Mouse (Mus musculus) testis, postnatal 14 days (tissue): Measurements from ENCODE around the gene Muc3.
"Not testable (repeated sequence)": the region's sequence is repeated elsewhere in the genome, so short reads cannot be mapped to it uniquely, and the experiment has no call there.

Source experiments
- DNase-seq: peaks from one replicate; pipeline ENCODE4 v3.0.0; 2021; ENCODE audit warnings: low spot score

The Muc3 gene

GRCm38 (mm10) chr5:137121280-137121679 is 27.8 kb downstream of the Muc3 start:
- DNase-seq: no peak

- DNase-seq: no peak
Measured at GRCm38 (mm10) chr5:137118878-137119277, 30.2 kb downstream of the Muc3 start.

DNA sequence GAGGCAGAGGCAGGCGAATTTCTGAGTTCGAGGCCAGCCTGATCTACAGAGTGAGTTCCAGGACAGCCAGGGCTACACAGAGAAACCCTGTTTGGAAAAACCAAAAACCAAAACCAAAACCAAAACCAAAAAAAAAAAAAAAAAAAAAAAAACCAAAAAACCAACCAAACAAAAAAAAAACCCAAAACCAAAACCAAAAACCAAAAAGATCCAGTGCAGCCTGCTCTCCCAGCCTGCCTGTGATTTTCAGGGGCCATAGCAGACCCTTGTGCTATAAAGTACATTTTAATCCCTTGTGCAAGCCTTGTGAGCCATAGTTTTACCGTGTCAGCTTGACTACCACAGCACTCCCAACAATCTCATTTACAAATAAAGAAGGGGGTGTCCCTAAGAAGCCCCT is 31.1 kb downstream of the Muc3 start:
- DNase-seq: not testable (repeated sequence)

DNA sequence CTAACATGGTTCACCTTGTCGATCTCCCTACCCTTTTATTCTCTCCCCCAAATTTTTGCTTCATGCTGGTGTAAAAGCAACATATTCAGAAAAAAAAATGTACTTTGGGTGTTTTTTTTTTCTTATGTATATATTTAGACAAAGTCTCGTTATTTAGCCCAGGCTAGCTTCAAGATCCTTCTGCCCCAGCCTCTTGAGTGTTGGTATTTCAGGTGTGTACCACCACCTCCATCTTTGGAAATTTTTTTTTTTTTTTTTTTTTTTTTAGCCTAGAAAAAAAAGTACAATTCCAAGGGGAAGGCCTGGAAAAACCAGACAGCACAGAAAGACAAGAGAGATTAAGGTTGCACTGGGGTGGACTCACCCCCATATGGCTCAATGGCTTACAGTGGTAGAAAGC is 32.1 kb downstream of the Muc3 start:
- no peak for DNase-seq

GRCm38 (mm10) chr5:137115866-137116847 is 33.0 kb downstream of the Muc3 start, which contains the start of gene Trim56:
Trim56 (minus strand) TSS chr5:137116209.
- DNase-seq: peak; percentile 48

- DNase-seq: no peak
Measured at GRCm38 (mm10) chr5:137114891-137115561, 34.1 kb downstream of the Muc3 start.

DNA sequence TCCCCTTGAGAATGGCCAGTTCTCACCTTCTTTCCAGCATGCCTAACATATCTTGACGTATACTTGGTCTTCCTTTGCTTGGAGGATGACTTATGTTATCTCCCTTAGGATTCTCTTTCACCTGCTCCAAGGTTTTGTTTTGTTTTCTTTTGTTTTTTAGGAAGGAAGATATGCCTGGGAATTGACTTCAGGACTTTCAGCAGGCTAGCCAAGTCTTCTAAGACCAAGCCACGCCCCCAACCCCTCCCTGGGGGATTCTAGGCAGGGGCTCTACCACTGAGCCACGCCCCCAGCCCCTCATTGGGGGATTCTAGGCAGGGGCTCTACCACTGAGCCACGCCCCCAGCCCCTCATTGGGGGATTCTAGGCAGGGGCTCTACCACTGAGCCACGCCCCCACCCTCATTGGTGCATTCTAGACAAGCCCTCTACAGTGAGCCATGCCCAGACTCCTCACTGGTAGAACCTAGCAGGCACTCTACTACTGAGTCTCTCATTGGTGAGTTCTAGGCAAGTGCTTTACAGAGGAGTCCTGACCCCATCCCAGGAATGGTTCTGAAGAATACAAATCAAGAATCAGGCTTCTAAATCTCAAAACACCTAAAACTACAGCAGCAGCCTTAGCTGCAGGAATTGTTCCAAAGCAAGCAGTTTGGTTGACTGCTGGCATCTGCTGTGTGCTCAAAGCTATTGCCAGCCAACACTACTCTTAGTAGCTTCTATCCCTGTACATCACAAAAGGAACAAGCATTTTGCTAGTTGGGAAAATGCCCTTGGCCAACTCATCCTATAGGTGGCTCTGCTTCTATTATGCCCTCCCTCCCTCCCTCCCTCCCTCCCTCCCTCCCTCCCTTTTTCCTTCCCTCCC is 37.3 kb downstream of the Muc3 start:
- DNase-seq: no peak

DNA sequence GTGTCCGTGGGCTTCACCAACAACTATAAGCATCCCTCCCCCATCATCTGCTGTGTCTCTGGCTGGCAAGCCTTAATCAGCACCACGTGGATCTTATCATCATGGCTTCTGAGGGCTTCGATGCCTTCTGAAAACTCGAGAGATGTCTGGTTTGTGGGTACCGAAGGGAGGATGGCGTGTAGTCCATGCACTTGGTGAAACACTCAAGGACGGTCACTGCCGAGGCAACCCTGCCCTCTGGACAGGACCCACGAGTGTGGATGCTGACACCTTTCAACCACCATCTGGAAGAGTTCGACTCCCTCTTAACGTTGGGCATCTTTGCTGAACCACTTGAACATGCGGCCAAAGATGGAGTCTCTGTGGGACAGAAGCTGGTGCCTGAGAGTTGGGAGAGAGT is 38.3 kb downstream of the Muc3 start:
- DNase-seq: no peak

DNA sequence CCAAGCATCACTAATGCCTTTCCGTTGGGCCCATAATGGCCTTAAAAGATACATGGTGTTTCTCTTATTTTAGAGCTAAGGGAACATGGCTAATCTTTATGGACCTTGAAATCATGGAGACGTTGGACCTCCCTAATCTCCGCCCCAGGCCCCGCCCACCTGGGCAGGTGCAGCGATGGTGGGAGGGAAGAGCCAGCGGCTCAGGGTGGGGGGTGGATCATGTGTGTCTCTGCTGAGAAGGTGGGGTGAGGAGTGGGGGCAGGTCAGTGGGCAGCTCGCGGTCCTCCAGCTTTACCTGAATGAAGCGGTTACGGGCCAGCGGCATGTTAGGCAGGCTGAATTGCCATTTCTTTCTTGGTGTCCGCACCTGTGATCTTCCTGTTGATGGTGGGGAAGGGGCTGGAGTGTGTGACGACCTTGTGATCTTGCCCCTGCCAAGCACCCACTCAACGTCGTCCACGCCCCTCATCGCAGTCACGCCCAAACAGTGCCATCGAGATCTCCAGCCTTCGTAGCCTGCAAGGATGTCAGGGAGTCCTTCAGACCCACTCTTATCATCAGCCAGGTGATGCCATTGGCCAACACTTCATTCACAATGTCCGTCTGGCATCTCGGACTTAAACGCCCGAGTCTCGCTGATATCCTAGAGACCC is 39.1 kb downstream of the Muc3 start:
- DNase-seq: no peak

- DNase-seq: no peak
Measured at GRCm38 (mm10) chr5:137108111-137108510, 41.0 kb downstream of the Muc3 start.

- DNase-seq: no peak
Measured at GRCm38 (mm10) chr5:137107670-137108069, 41.5 kb downstream of the Muc3 start.

- peak; percentile 53 for DNase-seq
Measured at GRCm38 (mm10) chr5:137107024-137107423, 42.1 kb downstream of the Muc3 start.

DNA sequence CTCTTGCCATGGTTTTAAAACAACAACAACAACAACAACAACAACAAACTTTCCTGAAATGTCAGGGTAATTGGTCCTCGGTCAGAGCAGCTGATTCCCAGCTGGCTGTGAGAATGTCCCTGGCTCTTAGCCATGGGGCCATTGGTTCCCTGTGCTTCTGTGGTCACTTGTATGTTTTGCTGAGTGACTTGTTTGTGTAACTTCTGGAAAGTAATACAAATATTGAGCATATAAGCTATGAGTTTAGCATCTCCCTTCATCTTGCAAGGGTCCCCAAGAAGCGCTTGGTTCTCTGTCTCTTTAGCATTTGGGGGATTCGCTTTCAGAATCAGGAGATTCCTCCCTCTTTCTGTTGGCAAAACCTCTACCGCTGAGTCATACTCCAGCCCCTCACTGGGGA is 42.7 kb downstream of the Muc3 start:
- no peak for DNase-seq

GRCm38 (mm10) chr5:137103969-137104368 is 45.2 kb downstream of the Muc3 start:
- DNase-seq: no peak

DNA sequence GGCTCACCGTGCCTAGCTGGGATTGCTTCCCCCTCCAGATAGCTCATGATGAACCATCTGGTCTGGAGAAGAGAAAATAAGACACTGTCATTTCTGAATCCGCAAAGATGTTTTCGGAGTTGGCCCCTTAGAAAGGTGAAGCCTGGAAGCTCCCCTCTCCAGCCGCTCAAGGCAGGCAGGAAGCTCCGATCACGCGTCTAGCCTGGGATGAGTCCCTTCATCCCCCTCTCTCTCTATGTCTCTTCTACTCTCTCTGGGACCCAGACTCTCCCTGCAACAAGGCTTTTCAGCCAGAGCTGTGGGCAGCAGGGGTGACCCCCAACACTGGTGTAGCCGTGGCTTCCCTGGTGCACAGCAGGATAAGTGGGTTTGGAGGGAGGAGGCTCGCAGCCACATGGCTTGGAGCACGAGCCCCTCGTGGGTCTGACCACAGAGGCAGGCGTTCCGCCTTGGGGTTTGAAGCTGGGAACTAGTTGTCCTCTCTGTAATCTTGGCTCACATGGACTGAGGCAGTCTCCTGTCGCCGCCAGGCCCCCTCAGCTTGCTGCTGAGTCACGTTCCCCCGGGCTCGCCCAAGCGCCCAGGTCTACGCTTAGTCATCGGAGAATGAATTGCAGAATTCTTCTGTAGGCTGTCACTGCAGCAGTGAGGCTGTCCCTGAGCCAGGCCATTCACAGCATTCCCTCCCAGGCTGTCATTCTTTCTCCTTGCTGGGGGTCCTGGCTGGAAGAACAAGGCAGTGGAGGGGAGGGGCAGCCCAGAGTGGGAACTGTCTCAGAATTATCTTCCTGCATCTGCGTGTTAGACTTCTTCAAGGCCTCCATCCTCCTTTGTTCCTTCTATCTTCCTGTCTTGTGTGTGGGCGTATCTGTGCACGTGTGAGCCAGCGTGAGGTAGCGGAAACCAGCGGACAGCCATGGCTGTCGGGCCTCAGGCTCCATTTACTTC is 46.3 kb downstream of the Muc3 start:
- peak; percentile 51 for DNase-seq

DNA sequence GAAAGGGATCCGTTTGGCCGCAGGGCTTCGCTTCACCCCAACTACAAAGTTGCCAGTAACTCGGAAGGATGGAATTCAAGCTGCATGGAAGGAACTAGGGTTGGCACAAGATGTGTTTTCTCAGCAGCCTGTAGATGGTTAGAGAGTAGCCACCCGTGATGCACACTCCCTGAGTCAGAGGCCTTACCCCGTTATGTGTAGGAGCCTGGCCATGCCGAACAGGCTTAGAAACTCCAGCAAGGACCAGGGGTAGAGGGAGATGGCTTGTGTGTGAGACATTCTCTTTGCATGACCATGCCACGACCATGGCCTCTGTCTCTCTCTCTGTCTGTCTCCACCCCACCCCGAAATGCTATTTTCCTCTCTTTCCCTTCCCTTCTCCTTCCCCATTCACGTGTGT is 47.0 kb downstream of the Muc3 start:
- DNase-seq: no peak

DNA sequence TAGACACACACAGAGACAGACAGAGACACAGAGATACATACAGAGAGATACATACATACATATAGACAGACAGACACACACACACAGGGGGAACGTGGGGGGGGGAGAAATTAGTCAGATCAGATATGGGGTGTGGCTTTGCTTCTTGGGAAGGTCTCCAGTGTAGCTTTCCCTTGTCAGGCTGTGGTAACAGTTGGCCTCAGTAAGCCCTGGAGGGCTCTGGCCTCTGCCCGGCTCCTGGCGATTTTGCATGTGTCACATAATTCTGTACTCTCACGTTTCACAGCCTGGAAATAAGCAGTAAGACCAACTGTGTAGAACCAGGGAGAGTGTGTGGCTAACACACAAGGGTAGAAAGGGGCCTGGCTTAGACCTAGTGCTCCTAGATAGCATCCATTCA is 48.5 kb downstream of the Muc3 start:
- no peak for DNase-seq

DNA sequence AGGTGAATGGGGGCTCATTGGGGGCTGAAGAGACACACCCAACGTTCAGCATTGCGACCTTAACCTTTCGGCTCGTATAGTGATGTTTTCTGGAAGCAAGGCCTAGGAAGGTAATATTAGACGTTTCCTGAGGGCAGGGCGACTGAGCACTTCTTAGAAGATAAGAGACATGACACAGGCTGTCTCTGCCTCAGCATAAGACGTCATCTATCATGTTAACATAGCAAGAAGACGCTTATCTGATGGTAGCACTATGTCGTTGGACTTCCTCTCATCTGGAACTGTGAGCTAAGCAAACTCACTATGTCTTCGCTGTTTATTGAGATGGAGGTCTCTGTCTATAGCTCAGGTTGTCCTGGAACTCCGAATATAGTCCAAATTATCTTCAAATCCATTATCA is 50.7 kb downstream of the Muc3 start:
- DNase-seq: no peak

DNA sequence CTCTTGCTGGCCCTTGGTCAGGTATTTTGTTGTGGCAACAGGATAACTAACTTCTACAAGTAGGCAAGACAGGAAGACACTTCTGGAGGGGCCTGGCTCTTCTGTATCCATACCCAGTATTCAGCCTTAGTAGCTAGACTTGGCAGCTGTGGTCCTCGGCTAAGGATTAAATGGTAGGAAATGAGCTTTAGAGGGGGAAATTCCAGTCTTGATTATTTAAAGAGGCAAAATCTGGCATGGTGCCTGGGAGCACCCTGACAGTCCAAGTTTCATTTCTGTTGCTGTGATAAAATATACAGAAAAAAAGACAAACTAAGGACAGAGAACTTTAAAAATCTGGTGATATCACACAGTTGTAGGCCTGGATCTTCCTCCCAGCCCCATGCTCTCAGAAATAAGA is 53.1 kb downstream of the Muc3 start:
- DNase-seq: no peak

GRCm38 (mm10) chr5:137095135-137095534 is 54.0 kb downstream of the Muc3 start:
- DNase-seq: peak; percentile 42

DNA sequence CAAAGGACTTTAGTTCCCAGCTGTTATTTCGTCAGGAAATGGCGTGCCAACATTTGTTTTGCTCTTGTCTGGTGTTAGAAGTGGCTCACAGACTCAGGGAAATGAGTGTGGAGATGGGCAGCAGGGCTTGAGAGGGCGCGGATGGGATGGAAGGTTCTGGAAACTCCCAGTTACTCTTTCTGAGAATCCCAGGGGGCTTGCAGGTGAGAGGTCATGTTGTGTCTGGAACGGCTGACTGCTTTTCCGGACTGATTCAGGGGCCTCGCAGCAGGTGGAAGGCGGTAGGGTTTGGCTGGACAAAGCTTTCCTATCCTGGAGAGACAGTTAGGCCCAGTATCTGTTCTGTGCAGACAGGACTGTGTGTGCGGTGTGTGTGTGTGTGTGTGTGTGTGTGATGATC is 55.4 kb downstream of the Muc3 start:
- no peak for DNase-seq
